Mouse (Mus musculus): ENCODE measurements at regions not wholly inside any gene's neighbourhood (a gene's known extent, or its start where the extent isn't known, plus 50 kb on each side); places are given as distances from the start of the nearest gene placed in this dataset.

Small RNA genes lying in the stretch of these regions (microRNA-seq; reads per million reads assigned to microRNA genes)
- 0 reads per million in 2 experiments for gene Gm26190

All from left cerebral cortex, postnatal 14 days (tissue).